Mouse (Mus musculus) R1 (cell line): Measurements from ENCODE around the gene Sec14l1.

Experiments
- DNase-seq: peaks from one replicate; pipeline ENCODE4 v3.0.0-alpha.2; 2018; ENCODE audit warnings: low read depth, low spot score

Sec14l1 gene

GRCm38 (mm10) chr11:117152541-117152940 is 37.6 kb downstream of the Sec14l1 start:
- DNase-seq: no peak

DNA sequence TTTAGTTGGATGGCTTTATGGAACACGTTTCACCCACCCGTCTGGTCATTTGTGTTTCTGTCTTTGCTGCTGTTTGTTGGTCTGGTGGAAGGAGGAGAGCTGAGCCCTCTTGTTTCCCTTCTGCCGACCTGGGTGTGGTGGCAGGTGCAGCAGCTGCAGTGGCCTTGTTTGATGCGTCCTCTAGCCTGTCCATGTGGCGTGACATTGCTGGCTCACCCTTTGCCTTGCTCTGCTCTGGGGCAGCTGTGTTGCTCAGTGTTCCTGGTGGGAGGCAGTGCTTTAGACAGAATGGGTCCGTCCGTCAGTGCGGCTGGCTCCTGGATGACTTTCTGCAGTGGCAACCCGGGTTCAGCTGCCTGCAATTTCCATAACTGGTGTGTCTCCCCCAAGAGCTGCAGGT is 38.6 kb downstream of the Sec14l1 start:
- DNase-seq: no peak

GRCm38 (mm10) chr11:117154088-117154815 is 39.3 kb downstream of the Sec14l1 start:
- DNase-seq: no peak

GRCm38 (mm10) chr11:117156725-117157124 is 41.8 kb downstream of the Sec14l1 start:
- peak; percentile 93 for DNase-seq

- no peak for DNase-seq
Measured at GRCm38 (mm10) chr11:117158343-117158742, 43.4 kb downstream of the Sec14l1 start.

DNA sequence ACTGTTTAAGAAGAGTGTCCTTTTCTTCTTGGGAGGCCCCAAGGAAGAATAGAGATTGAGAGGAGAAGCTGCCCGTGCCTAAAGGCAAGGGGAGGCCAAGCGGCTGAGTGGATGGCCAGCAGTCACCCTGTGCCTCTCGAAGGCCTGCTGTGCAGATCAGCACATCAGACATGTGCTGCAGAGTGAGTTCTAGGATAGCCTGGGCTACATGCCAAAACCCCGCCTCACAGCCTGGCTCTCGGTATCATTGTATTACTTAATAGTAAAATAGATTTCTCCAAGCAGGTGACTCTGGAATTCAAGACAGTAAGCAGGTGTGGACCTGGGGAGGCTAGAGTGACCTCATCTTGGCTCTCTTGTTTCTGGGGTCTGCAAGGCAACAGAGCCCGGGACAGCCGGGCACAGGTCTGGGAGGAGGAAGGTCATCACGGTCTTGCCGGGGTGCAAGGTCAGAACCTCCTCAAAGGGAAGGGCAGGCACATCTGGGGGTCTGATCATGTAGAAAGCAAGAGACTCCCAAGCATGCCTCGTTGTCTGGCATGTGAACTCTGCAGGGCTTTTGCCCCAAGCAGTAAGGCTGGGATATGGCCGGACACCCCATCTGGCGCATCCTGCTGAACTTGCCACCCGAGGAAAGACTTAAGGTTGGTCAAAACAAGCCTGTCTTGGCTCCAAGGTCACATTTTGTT is 44.4 kb downstream of the Sec14l1 start:
- no peak for DNase-seq

GRCm38 (mm10) chr11:117159946-117160307 is 45.0 kb downstream of the Sec14l1 start:
- no peak for DNase-seq

DNA sequence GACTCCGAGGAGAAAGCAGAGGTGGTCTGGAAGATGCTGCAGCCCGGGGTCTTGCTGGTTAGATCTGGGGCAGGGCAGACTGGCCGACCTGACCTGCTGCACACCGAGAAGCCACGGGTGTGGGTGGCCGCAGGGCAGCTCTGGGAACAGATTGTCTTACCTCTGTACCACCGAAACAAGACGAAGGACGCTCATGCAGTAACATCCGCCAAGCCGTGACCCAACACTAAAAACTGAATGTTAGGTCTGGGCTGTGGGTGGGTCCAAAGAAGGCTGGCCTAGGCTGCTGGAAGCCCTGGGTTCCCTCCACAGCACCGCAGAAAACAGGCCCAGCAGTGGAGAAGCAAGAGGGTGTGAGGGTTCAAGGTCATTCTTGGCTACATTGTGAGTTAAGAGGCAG is 45.8 kb downstream of the Sec14l1 start:
- no peak for DNase-seq

DNA sequence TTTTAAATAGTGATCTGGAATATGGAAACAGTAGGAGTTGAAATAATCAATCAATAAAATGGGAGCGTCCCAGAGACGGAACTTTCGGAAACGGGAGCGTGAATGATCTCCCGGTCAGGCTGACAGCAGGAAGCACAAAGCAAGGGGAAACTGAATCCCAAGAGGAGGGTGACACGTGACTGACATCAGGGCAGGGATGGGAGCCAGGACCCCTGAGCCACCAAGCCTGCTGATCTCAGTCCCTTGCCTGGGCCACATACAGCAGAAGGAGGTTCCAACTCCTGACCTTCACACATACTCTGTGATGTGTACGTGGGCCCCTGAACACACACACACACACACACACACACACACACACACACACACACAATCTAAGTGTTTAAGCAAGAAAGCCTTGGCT is 46.6 kb downstream of the Sec14l1 start:
- DNase-seq: no peak

DNA sequence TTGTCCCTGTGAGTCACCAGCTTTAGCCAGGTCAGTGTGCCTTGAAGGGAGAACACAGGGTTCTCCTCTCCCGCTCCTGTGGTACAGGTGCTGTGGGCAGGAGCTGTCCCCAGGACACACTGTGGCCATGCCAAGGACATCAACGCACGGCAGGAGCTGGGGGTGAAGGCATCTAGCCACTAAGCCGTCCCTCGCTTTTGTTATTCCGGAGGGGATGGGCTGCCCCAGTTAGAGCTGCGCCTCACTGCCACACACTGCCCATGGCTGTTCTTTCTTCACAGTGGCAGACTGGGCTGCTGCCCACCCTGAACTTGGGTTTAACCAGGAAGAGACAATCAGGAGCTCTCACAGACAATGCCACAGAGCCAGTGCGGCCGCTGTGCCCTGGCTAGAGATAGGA is 48.1 kb downstream of the Sec14l1 start:
- no peak for DNase-seq

DNA sequence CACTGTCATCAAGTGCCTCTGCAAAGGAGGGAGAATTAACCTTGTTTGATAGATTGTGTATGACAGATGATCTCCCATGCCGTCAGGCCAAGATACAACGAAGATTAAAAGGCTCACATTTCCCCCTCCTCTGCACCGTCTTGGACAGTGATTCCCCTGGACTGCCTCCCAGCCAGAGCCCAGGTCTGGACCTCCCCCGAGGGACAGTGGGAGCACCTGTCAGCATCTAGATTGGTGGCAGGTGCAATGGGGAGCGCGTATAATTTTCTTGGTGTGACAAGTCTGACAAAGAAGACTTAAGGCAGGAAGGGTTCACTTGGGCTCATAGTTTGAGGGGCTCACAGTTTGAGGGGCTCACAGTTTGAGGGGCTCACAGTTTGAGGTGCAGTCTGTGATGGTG is 48.8 kb downstream of the Sec14l1 start:
- DNase-seq: no peak

GRCm38 (mm10) chr11:117168278-117169087 is 53.5 kb downstream of the Sec14l1 start:
- DNase-seq: no peak

- peak; percentile 43 for DNase-seq
Measured at GRCm38 (mm10) chr11:117169088-117169635, 54.2 kb downstream of the Sec14l1 start.

DNA sequence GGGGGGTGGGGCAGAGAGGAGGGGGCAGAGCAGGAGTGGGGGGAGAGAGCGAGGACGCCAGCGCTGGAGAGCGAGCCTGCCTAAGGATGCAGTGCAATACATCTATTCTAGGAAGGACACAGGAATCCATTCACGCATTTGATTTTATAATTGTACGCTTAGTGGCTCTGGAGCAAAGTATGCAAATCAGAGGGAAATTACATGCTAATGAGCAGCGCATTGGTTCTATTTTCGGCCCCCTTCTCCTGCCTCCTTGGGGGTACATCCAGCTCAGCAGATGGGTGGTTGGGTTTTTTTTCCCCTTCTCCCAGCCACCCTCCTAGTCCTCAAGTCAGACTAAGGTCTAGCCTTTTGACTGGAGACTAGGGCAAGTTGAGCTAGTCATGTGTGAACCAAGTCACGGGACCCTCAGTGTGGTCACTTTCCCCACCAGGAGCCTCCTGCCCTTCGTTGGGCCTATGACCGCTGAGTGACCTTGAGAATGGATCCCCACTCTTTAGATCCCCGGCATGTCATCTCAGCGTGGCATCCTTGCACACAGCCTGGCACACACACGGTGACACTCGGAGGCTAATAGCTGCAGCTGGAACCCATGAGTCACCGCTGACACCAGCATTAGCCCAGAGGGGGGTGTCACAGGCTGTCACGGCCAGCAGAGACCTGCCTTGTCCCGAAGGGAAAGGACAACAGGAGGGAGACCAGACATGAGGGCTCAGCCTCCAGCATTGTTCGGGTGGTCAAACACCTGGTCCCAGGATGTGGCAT is 55.0 kb downstream of the Sec14l1 start:
- DNase-seq: no peak

- DNase-seq: peak; percentile 34
Measured at GRCm38 (mm10) chr11:117174098-117174892, 59.3 kb downstream of the Sec14l1 start.

DNA sequence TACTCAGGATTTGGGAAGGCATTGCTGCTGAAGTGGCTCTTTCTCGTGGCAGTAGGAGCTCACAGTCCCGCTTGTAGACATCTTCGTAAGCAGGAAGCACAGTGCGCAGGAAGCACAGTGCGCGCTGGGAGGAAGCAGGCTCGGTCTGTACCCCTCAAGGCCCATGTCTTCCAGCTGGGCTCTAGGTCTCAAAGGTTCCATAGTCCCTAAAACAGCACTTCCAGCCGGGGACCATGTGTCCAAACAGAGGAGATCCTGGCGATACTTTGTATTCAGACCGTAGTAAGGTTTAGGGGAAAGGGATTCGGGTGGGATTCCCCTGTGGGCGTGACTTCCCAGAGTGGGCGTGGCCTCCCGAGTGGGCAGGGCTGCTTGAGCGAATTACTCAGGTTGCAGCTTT is 60.0 kb downstream of the Sec14l1 start:
- peak; percentile 82 for DNase-seq

- DNase-seq: no peak
Measured at GRCm38 (mm10) chr11:117175472-117175871, 60.5 kb downstream of the Sec14l1 start.

GRCm38 (mm10) chr11:117176304-117176703 is 61.3 kb downstream of the Sec14l1 start:
- peak; percentile 80 for DNase-seq

DNA sequence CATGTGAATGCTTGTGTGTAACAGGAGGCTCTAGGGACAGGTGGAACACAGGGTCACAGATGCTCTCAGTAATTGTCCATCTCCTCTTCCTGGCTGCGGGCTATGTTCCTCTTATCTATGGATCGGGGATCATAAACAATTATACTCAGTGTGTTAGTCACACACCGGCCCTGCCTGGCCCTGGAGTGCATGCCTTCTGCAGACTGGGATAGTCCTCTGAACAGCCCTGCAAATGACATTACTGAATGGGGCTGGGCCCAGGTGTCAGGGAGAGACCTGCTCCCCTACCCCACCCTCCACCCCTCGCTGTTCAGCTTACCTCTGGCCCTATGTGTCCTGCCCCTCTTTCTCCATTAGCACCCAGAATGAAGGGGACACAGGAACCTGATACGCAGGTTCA is 61.9 kb downstream of the Sec14l1 start:
- no peak for DNase-seq

- DNase-seq: peak; percentile 86
Measured at GRCm38 (mm10) chr11:117177303-117177979, 62.5 kb downstream of the Sec14l1 start.
